Mouse (Mus musculus) liver, embryonic 12.5 days (tissue): ENCODE results near the gene Pkp1. TPM values are rescaled to one million over a fixed set of nuclear protein-coding genes. Genes with fewer than 3 reads are reported as not detected.
A peak's percentile ranks its signal among the peaks of the same experiment; 100 is the strongest.

Experiments
- ATAC-seq: fragments of 200-750 bp; cut with Nextera tagmentation; 2 replicates; pipeline ENCODE4 v1.8.0; 2017; ENCODE audit warnings: moderate number of reproducible peaks, mild to moderate bottlenecking, moderate library complexity
- H3K27ac ChIP-seq: fragments of 300-500 bp; sonication (generic); 2 replicates; pipeline ENCODE4 v1.5.1; 2016; ENCODE audit warnings: mild to moderate bottlenecking
- H3K27me3 ChIP-seq: fragments of 300-500 bp; sonication (generic); replicated peaks from 2 replicates; pipeline ENCODE4 v1.6.1; 2016; ENCODE audit warnings: mild to moderate bottlenecking, moderate library complexity
- H3K36me3 ChIP-seq: fragments of 300-500 bp; sonication (generic); 2 replicates; pipeline ENCODE4 v1.6.1; 2016; ENCODE audit warnings: mild to moderate bottlenecking, moderate library complexity
- H3K4me1 ChIP-seq: fragments of 300-500 bp; sonication (generic); 2 replicates; pipeline ENCODE4 v1.6.1; 2016
- H3K4me2 ChIP-seq: fragments of 300-500 bp; sonication (generic); 2 replicates; pipeline ENCODE4 v1.6.1; 2016; ENCODE audit warnings: mild to moderate bottlenecking, moderate library complexity
- H3K4me3 ChIP-seq: fragments of 300-500 bp; sonication (generic); 2 replicates; pipeline ENCODE4 v1.5.1; 2016; ENCODE audit warnings: mild to moderate bottlenecking, moderate library complexity
- H3K9ac ChIP-seq: fragments of 300-500 bp; sonication (generic); 2 replicates; pipeline ENCODE4 v1.6.1; 2016; ENCODE audit warnings: mild to moderate bottlenecking, moderate library complexity
- H3K9me3 ChIP-seq: fragments of 300-500 bp; sonication (generic); replicated peaks from 2 replicates; pipeline ENCODE4 v1.6.1; 2016; ENCODE audit warnings: mild to moderate bottlenecking, moderate library complexity
- WGBS: fragments of 180-500 bp; shearing (Covaris S2); methylation state at CpG from one replicate; pipeline ENCODE4 v1.1.7; 2016; ENCODE audit not compliant: insufficient replicate concordance; 5-methylcytosine and 5-hydroxymethylcytosine counted together
- polyA plus RNA-seq: library from polyadenylated mRNA; unstranded; fragments of >200 nt; fragmentation: Nextera tagmentation; extraction: Ambion mirVana; gene quantifications from 2 replicates; pipeline ENCODE4 v1.2.1, GENCODE M21; 2016

The Pkp1 gene
- polyA plus RNA-seq, 1 experiment from 2014 or later, result not detected

- Histone ChIP-seq H3K27ac (no peak overlapping the region), H3K36me3 (no peaks in the 10 kb centered on the region), H3K4me1 (peaks cover 47% of the 10 kb centered on the region), H3K9ac (no peak overlapping the region), H3K27me3 (peaks cover 38% of the 10 kb centered on the region), H3K4me2 (no peak overlapping the region), H3K4me3 (no peak overlapping the region), H3K9me3 (no peaks in the 10 kb centered on the region)
- ATAC-seq, result peak; percentile 74
- 43% methylated on average over 1 of the region's 1 CpGs for WGBS
These were observed 17.1 kb upstream of the Pkp1 start for GRCm38 (mm10) chr1:135936091-135936490.

- H3K9me3 ChIP-seq, result no peaks in the 10 kb centered on the region
- 70% methylated on average over 18 of the region's 18 CpGs for WGBS
- no peaks in the 10 kb centered on the region for H3K36me3 ChIP-seq
- H3K4me3 ChIP-seq, result no peak overlapping the region
- H3K4me2 ChIP-seq, result no peak overlapping the region
- ATAC-seq, result no peak
- peaks cover 56% of the 10 kb centered on the region for H3K27me3 ChIP-seq
- no peak overlapping the region for H3K27ac ChIP-seq
- H3K9ac ChIP-seq, result no peak overlapping the region
- peaks cover 28% of the 10 kb centered on the region for H3K4me1 ChIP-seq
These were observed 14.8 kb upstream of the Pkp1 start for GRCm38 (mm10) chr1:135933704-135934293.

GRCm38 (mm10) chr1:135929876-135930275 lies 10.9 kb upstream of the Pkp1 start:
- Histone ChIP-seq H3K4me3 (no peak overlapping the region), H3K9ac (no peak overlapping the region), H3K36me3 (no peaks in the 10 kb centered on the region), H3K27me3 (peaks cover 72% of the 10 kb centered on the region), H3K27ac (no peak overlapping the region), H3K4me1 (peaks cover under 1% of the 10 kb centered on the region; the same call in 1 of the 2 replicates), H3K9me3 (no peaks in the 10 kb centered on the region), H3K4me2 (no peak overlapping the region)
- ATAC-seq, result no peak
- WGBS, result 53% methylated on average over 3 of the region's 3 CpGs

GRCm38 (mm10) chr1:135925848-135926247 lies 6.8 kb upstream of the Pkp1 start:
- Histone ChIP-seq H3K27me3 (peaks cover 97% of the 10 kb centered on the region), H3K4me3 (no peak overlapping the region), H3K36me3 (no peaks in the 10 kb centered on the region), H3K4me2 (no peak overlapping the region), H3K9me3 (no peaks in the 10 kb centered on the region), H3K4me1 (peaks cover 7% of the 10 kb centered on the region), H3K27ac (no peak overlapping the region), H3K9ac (no peak overlapping the region)
- WGBS, result 49% methylated on average over 5 of the region's 5 CpGs
- no peak for ATAC-seq

- peaks cover 7% of the 10 kb centered on the region for H3K4me1 ChIP-seq
- H3K9me3 ChIP-seq, result no peaks in the 10 kb centered on the region
- no peak overlapping the region for H3K4me2 ChIP-seq
- H3K27me3 ChIP-seq, result peaks cover 97% of the 10 kb centered on the region
- H3K9ac ChIP-seq, result no peak overlapping the region
- ATAC-seq, result peak; percentile 63
- H3K27ac ChIP-seq, result no peak overlapping the region
- no peaks in the 10 kb centered on the region for H3K36me3 ChIP-seq
- 39% methylated on average over 5 of the region's 5 CpGs for WGBS
- no peak overlapping the region for H3K4me3 ChIP-seq
These were observed 5.5 kb upstream of the Pkp1 start for GRCm38 (mm10) chr1:135924377-135924994.

GRCm38 (mm10) chr1:135923229-135923628 lies 4.2 kb upstream of the Pkp1 start:
- Histone ChIP-seq H3K9ac (no peak overlapping the region), H3K36me3 (no peaks in the 10 kb centered on the region), H3K4me2 (no peak overlapping the region), H3K27ac (no peak overlapping the region), H3K9me3 (no peaks in the 10 kb centered on the region), H3K4me3 (no peak overlapping the region), H3K27me3 (peaks cover 100% of the 10 kb centered on the region), H3K4me1 (peaks cover 7% of the 10 kb centered on the region)
- 65% methylated on average over 7 of the region's 7 CpGs for WGBS
- ATAC-seq, result no peak

GRCm38 (mm10) chr1:135917206-135917605 lies 1.8 kb downstream of the Pkp1 start:
- Histone ChIP-seq H3K4me3 (no peak overlapping the region), H3K9me3 (no peaks in the 10 kb centered on the region), H3K9ac (no peak overlapping the region), H3K27me3 (peaks cover 97% of the 10 kb centered on the region), H3K27ac (no peak overlapping the region), H3K4me2 (no peak overlapping the region), H3K4me1 (no peaks in the 10 kb centered on the region), H3K36me3 (no peaks in the 10 kb centered on the region)
- 9% methylated on average over 5 of the region's 5 CpGs for WGBS
- no peak for ATAC-seq

GRCm38 (mm10) chr1:135916486-135917058 lies 2.4 kb downstream of the Pkp1 start:
- Histone ChIP-seq H3K9ac (no peak overlapping the region), H3K4me3 (no peak overlapping the region), H3K27me3 (peaks cover 97% of the 10 kb centered on the region), H3K27ac (no peak overlapping the region), H3K9me3 (no peaks in the 10 kb centered on the region), H3K4me1 (no peaks in the 10 kb centered on the region), H3K36me3 (no peaks in the 10 kb centered on the region), H3K4me2 (no peak overlapping the region)
- no peak for ATAC-seq
- 23% methylated on average over 5 of the region's 5 CpGs for WGBS

GRCm38 (mm10) chr1:135913657-135914056 lies 5.3 kb downstream of the Pkp1 start:
- H3K4me3 ChIP-seq, result no peak overlapping the region
- WGBS, result 53% methylated on average over 4 of the region's 4 CpGs
- no peak overlapping the region for H3K9ac ChIP-seq
- H3K4me1 ChIP-seq, result no peaks in the 10 kb centered on the region
- no peak overlapping the region for H3K4me2 ChIP-seq
- peaks cover 97% of the 10 kb centered on the region for H3K27me3 ChIP-seq
- ATAC-seq, result no peak
- H3K9me3 ChIP-seq, result no peaks in the 10 kb centered on the region
- no peak overlapping the region for H3K27ac ChIP-seq
- H3K36me3 ChIP-seq, result no peaks in the 10 kb centered on the region

- no peak overlapping the region for H3K27ac ChIP-seq
- ATAC-seq, result no peak
- no peaks in the 10 kb centered on the region for H3K9me3 ChIP-seq
- no peaks in the 10 kb centered on the region for H3K36me3 ChIP-seq
- H3K9ac ChIP-seq, result no peak overlapping the region
- H3K4me1 ChIP-seq, result no peaks in the 10 kb centered on the region
- H3K4me3 ChIP-seq, result no peak overlapping the region
- H3K27me3 ChIP-seq, result peaks cover 80% of the 10 kb centered on the region
- H3K4me2 ChIP-seq, result no peak overlapping the region
- 21% methylated on average over 6 of the region's 6 CpGs for WGBS
These were observed 9.6 kb downstream of the Pkp1 start for GRCm38 (mm10) chr1:135909381-135909780.

- Histone ChIP-seq H3K9ac (no peak overlapping the region), H3K4me2 (no peak overlapping the region), H3K36me3 (no peaks in the 10 kb centered on the region), H3K4me3 (no peak overlapping the region), H3K27me3 (peaks cover 75% of the 10 kb centered on the region), H3K4me1 (no peaks in the 10 kb centered on the region), H3K27ac (no peak overlapping the region), H3K9me3 (no peaks in the 10 kb centered on the region)
- no peak for ATAC-seq
- WGBS, result 57% methylated on average over 11 of the region's 11 CpGs
These were observed 12.3 kb downstream of the Pkp1 start for GRCm38 (mm10) chr1:135906736-135907135.

GRCm38 (mm10) chr1:135899991-135900515 lies 19.0 kb downstream of the Pkp1 start:
- no peaks in the 10 kb centered on the region for H3K9me3 ChIP-seq
- no peak overlapping the region for H3K27ac ChIP-seq
- no peaks in the 10 kb centered on the region; the same call in 1 of the 2 replicates for H3K4me1 ChIP-seq
- H3K27me3 ChIP-seq, result peaks cover 81% of the 10 kb centered on the region
- ATAC-seq, result no peak
- H3K4me3 ChIP-seq, result no peak overlapping the region
- H3K4me2 ChIP-seq, result no peak overlapping the region
- 57% methylated on average over 7 of the region's 7 CpGs for WGBS
- H3K36me3 ChIP-seq, result no peaks in the 10 kb centered on the region
- no peak overlapping the region for H3K9ac ChIP-seq
